Mouse (Mus musculus) brown adipose tissue, adult 24 weeks (tissue): ENCODE data around the gene St13. TPM values are rescaled to one million over a fixed set of nuclear protein-coding genes. Genes with fewer than 3 reads are reported as not detected.

Source experiments
- H3K27ac ChIP-seq: fragments of 200-500 bp; replicated peaks from 2 replicates; pipeline ENCODE4 v1.5.1; 2012; ENCODE audit warnings: low read depth, mild to moderate bottlenecking, low read length
- H3K4me1 ChIP-seq: fragments of 200-500 bp; 2 replicates; pipeline ENCODE4 v1.6.1; 2012; ENCODE audit warnings: low read length, mixed read lengths; ENCODE audit not compliant: control insufficient read depth, insufficient read depth, insufficient read length
- H3K4me3 ChIP-seq: fragments of 200-500 bp; 2 replicates; pipeline ENCODE4 v1.5.1; 2012; ENCODE audit warnings: low read depth, mild to moderate bottlenecking, low read length, moderate library complexity; ENCODE audit not compliant: insufficient read depth
- polyA plus RNA-seq: library from polyadenylated mRNA; stranded (reverse); fragments of >200 nt; gene quantifications from 2 replicates; pipeline ENCODE4 v1.2.4, GENCODE M21; 2012; ENCODE audit not compliant: missing spikeins, insufficient read depth, insufficient read length

The St13 gene
- polyA plus RNA-seq, 1 experiment, result 325 TPM

- Histone ChIP-seq H3K4me1 (no peaks in the 10 kb centered on the region), H3K27ac (no peak overlapping the region), H3K4me3 (no peak overlapping the region)
Observed at GRCm38 (mm10) chr15:81394211-81394915, 5.5 kb downstream of the St13 start.

GRCm38 (mm10) chr15:81392997-81393396 is 6.9 kb downstream of the St13 start:
- H3K4me1 ChIP-seq, result no peaks in the 10 kb centered on the region
- H3K27ac ChIP-seq, result no peak overlapping the region
- H3K4me3 ChIP-seq, result no peak overlapping the region

GRCm38 (mm10) chr15:81386327-81386726 is 13.6 kb downstream of the St13 start:
- no peaks in the 10 kb centered on the region for H3K4me1 ChIP-seq
- H3K27ac ChIP-seq, result no peak overlapping the region
- H3K4me3 ChIP-seq, result no peak overlapping the region

GRCm38 (mm10) chr15:81378845-81379244 is 21.0 kb downstream of the St13 start:
- no peaks in the 10 kb centered on the region for H3K4me1 ChIP-seq
- no peak overlapping the region for H3K4me3 ChIP-seq
- no peak overlapping the region for H3K27ac ChIP-seq

- Histone ChIP-seq H3K27ac (no peak overlapping the region), H3K4me3 (no peak overlapping the region), H3K4me1 (no peaks in the 10 kb centered on the region)
Observed at GRCm38 (mm10) chr15:81374621-81375020, 25.3 kb downstream of the St13 start.

- Histone ChIP-seq H3K4me1 (no peaks in the 10 kb centered on the region), H3K27ac (no peak overlapping the region), H3K4me3 (no peak overlapping the region)
Observed at GRCm38 (mm10) chr15:81370356-81370755, 29.5 kb downstream of the St13 start.

GRCm38 (mm10) chr15:81368601-81369000 is 31.3 kb downstream of the St13 start:
- Histone ChIP-seq H3K4me3 (no peak overlapping the region), H3K27ac (no peak overlapping the region), H3K4me1 (no peaks in the 10 kb centered on the region)

GRCm38 (mm10) chr15:81366241-81366640 is 33.6 kb downstream of the St13 start:
- Histone ChIP-seq H3K27ac (no peak overlapping the region), H3K4me1 (no peaks in the 10 kb centered on the region), H3K4me3 (no peak overlapping the region)

- H3K27ac ChIP-seq, result peak overlapping the region; percentile 54
- no peak overlapping the region for H3K4me3 ChIP-seq
- no peaks in the 10 kb centered on the region for H3K4me1 ChIP-seq
Observed at GRCm38 (mm10) chr15:81365246-81365645, 34.6 kb downstream of the St13 start.

- Histone ChIP-seq H3K4me3 (no peak overlapping the region), H3K4me1 (peaks cover 2% of the 10 kb centered on the region; the same call in 1 of the 2 replicates), H3K27ac (no peak overlapping the region)
Observed at GRCm38 (mm10) chr15:81364271-81364670, 35.6 kb downstream of the St13 start.

- peaks cover 4% of the 10 kb centered on the region; the same call in 1 of the 2 replicates for H3K4me1 ChIP-seq
- no peak overlapping the region for H3K27ac ChIP-seq
Observed at GRCm38 (mm10) chr15:81362501-81362900, 37.4 kb downstream of the St13 start.

GRCm38 (mm10) chr15:81361417-81362015 is 38.4 kb downstream of the St13 start:
- H3K4me3 ChIP-seq, result no peak overlapping the region
- H3K27ac ChIP-seq, result peak overlapping the region; percentile 62
- H3K4me1 ChIP-seq, result peaks cover 4% of the 10 kb centered on the region; the same call in 1 of the 2 replicates

More at GRCm38 (mm10) chr15:81362501-81362900, 37.4 kb downstream of the St13 start:
- H3K4me3 ChIP-seq, result no peak overlapping the region

GRCm38 (mm10) chr15:81361022-81361404 is 38.9 kb downstream of the St13 start:
- peak overlapping the region; percentile 62 for H3K27ac ChIP-seq
- peaks cover 4% of the 10 kb centered on the region; the same call in 1 of the 2 replicates for H3K4me1 ChIP-seq
- peak overlapping the region; percentile 53 for H3K4me3 ChIP-seq

- H3K27ac ChIP-seq, result peak within 1 kb of the TSS; percentile 90
- peak within 1 kb of the TSS; percentile 87 for H3K4me3 ChIP-seq
- peaks cover 4% of the 10 kb centered on the region; the same call in 1 of the 2 replicates for H3K4me1 ChIP-seq
Observed at GRCm38 (mm10) chr15:81360345-81361021, 39.4 kb downstream of the St13 start, which contains the start of gene Slc25a17. Gene Slc25a17, minus strand, starts transcription at chr15:81360812.

GRCm38 (mm10) chr15:81359421-81359820 is 40.5 kb downstream of the St13 start:
- Histone ChIP-seq H3K4me3 (peak overlapping the region; percentile 66), H3K27ac (peak overlapping the region; percentile 90), H3K4me1 (peaks cover 4% of the 10 kb centered on the region; the same call in 1 of the 2 replicates)
